Mouse (Mus musculus) bone marrow, adult 2 months (tissue): ENCODE data around the gene Pcolce2.

Experiments
- CTCF ChIP-seq: fragments of 200-500 bp; IDR thresholded peaks from 2 replicates; pipeline ENCODE4 v1.5.1; 2011; ENCODE audit warnings: low read length, control low read depth; ENCODE audit not compliant: control insufficient read depth, insufficient read depth
- POLR2A ChIP-seq: fragments of 200-500 bp; IDR thresholded peaks from 2 replicates; pipeline ENCODE4 v1.6.1; 2011; ENCODE audit warnings: low read depth, mild to moderate bottlenecking, control low read depth, low read length, borderline replicate concordance; ENCODE audit not compliant: control insufficient read depth

DNA sequence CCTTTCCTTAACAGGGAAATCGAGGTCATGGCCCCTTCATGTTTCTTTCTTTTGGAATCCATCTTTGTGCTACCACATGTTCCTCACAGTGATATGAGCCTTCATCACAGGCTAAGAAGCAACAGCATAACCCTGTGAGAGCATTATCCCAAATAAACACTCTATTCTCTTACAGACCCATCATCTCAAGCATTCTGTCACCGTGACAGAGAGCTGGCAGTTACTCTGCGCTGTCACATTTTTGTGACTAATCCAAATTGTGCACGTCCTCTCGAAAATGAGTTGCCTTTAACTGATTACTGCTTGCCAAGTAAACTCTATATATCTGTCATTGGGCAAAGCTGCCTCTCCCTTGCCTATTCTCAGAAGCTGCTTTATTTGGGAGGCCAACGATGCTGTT is 28.4 kb downstream of the Pcolce2 start:
- TF ChIP-seq CTCF (no peak), POLR2A (no peak)
